Mouse (Mus musculus): Measurements from ENCODE around the gene Camkmt. TPM values are rescaled to one million over a fixed set of nuclear protein-coding genes. Genes with fewer than 3 reads are reported as not detected.

The Camkmt gene
- total RNA-seq, 2 experiments from 2014 or later: 1.5 to 2.3 TPM

- no peak for ATAC-seq (replicated peaks; ENCODE audit: low FRiP score, poor library complexity, severe bottlenecking)
Measured at GRCm38 (mm10) chr17:85484526-85484925, 394.2 kb downstream of the Camkmt start.

- no peak for ATAC-seq (replicated peaks; ENCODE audit: low FRiP score, poor library complexity, severe bottlenecking)
Measured at GRCm38 (mm10) chr17:85485065-85485945, 395.0 kb downstream of the Camkmt start.

DNA sequence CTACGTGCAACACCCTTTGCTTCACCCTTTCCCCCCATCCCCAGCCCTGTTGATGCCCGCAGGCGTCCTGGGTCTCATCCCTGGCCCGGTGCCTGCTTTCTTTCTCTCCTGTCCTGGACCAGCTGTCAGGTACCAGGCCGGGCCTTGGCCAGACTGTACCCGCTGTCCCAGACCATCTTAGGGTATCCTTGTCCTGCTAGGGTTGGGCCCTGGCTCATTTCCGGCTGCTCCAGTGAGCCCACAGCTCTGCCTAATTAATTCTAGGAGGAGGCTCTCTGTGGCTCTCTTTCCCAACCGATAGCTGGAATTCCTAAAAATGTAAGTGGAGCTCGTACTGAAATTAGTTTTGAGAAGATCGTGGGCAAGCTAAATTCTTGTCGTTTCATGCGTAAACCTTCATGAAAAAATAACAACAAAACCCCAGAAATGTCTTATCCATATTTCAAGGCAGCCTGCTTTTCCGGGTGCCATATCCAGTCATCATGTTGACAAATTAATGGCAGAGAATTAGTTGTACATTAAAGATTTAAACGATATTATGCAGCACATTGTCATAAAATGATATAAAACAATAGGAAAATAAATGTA is 395.7 kb downstream of the Camkmt start:
- no peak for ATAC-seq (replicated peaks; ENCODE audit: low FRiP score, poor library complexity, severe bottlenecking)

DNA sequence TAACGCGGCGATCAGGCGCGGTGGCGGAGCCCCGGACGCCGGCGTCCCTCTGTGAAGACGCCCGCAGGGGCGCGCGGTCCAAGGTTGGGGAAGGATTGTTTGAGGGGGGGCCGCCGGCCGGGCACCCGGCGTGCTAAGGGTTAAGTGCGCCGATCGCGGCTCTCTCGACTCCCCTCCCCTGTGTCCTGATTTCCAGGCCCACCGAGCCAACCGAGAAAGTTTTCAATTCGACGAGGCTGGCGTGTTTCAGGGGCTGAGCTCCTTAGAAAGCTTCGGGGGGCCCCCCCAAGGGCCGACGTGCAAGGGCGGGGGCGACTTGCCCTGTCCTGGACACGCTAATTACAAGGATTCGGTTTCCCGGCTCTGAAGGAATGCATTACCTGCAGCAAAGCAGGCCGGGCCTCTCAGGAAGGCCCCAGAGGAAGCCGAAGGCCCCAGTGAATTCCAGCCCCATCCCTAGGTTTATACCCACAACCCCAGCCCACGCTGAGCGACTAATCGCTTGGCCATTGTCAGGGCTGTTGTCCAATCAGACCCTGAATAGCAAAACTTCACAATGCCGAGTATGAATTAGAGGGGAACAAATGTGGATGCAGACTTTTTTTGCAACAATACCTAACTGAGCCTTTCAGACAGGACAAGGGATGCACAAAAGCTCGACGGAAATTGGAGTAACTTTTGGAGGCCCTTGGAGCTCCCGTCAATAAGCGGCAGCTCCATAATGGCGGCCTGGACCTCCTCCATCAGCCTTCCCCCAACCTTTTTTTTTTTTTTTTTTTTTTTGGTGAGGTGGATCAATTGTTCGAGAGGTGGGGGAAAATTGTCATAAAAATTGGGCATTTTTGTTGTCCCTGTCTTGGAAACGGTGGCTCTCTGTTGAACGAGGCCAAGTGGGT is 396.5 kb downstream of the Camkmt start:
- ATAC-seq (replicated peaks; ENCODE audit: low FRiP score, poor library complexity, severe bottlenecking): no peak

GRCm38 (mm10) chr17:85487531-85487930 is 397.2 kb downstream of the Camkmt start:
- no peak for ATAC-seq (replicated peaks; ENCODE audit: low FRiP score, poor library complexity, severe bottlenecking)

GRCm38 (mm10) chr17:85488601-85489487 is 398.5 kb downstream of the Camkmt start:
- ATAC-seq (replicated peaks; ENCODE audit: low FRiP score, poor library complexity, severe bottlenecking): no peak

- ATAC-seq (replicated peaks; ENCODE audit: low FRiP score, poor library complexity, severe bottlenecking): no peak
Measured at GRCm38 (mm10) chr17:85489488-85489980, 399.2 kb downstream of the Camkmt start.

GRCm38 (mm10) chr17:85491491-85491890 is 401.1 kb downstream of the Camkmt start:
- no peak for ATAC-seq (replicated peaks; ENCODE audit: low FRiP score, poor library complexity, severe bottlenecking)

DNA sequence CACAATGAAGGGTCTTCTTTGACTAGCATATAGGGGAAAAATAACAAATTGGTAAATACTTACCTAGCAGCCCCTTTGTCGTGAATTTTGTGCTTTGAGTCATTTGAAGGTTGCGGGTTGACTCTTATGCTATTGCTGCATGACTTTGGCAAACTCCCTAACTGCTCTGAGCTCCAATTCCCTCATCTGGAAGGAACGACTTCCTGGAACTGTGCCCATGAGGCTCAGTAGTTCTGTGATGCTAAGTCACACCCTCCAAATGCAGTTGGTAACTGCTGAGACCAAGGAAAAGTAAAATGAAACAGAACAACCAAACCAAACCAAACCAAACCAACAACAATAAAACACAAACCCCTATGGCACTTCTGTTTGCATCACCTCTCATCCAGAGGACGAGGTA is 403.2 kb downstream of the Camkmt start:
- no peak for ATAC-seq (replicated peaks; ENCODE audit: low FRiP score, poor library complexity, severe bottlenecking)

- no peak for ATAC-seq (replicated peaks; ENCODE audit: low FRiP score, poor library complexity, severe bottlenecking)
Measured at GRCm38 (mm10) chr17:85495012-85495754, 404.8 kb downstream of the Camkmt start.

DNA sequence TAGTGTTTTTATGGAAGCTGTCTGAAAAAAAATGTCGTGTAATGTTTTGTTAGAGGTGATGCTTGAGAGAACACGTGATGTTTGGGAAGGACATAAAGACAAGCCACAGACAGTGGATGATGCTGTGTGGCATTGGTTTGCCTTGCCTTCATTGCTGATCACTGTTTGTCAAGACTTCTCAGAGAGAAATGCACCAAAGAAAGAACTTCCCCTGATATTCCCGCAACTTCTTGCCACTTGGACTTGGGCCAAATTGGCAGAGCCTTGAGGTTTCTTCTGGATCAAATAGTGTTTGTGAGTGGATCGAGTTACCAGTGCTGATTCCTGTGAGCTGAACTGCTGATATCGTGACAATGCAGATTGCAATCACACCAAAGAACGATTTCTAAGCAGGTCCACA is 405.5 kb downstream of the Camkmt start:
- ATAC-seq (replicated peaks; ENCODE audit: low FRiP score, poor library complexity, severe bottlenecking): no peak

DNA sequence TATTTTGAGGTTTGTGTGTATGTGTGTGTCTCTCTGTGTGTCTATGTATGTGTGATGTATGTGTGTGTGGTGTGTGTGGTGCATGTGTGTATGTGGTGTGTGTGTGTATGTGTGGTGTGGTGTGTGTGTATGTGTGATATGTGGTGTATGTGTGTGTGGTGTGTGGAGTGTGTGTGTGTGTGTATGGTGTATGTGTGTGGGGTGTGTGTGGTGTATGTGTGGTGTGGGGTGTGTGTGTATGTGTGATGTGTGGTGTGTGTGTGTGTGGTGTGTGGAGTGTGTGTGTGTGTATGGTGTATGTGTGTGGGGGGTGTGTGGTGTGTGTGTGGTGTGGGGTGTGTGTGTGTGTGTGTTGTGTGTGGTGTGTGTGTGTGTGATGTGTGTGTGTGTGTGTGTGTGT is 414.5 kb downstream of the Camkmt start:
- ATAC-seq (replicated peaks; ENCODE audit: low FRiP score, poor library complexity, severe bottlenecking): no peak

DNA sequence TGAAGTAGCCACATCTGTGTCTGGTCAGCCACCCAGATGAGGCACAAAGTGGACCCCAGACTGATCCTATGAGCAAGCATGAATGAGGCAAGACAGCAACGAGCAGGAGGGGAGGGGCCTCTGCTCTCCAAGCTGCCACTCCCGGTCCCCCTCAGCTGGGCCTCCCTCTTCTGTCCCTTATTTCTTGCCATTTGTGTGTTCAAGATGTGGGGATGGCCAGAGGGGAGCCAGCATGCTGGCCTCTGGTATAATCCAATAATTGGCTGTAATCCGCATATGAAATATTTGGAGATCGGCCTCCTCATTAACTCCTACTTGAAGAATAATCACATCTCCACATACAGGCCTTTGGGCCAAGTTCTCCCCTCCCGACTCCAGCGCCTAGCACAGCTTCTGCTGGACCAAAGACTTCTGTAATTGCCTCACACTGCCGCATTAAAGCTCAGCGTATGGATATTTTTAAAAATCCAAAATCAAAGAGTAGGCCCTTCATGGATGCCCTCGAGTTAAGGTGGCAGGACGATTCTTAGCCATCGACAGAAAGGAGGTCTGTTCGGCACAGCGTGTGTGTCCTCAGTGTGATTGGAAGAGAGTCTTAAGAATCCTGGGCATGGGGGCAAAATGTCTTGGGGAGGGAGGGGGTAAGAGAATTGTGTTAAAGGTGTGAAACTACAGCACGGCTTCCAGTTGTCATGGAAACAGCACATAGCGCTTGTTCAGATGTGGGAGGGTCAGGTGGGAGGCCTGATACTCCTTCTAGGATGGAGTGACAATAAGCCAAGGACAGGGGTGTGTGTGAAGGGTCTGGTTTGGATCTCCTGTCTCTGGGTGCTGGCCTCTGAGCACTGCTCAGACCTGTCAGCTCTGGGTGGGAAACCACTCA is 416.1 kb downstream of the Camkmt start:
- ATAC-seq (replicated peaks; ENCODE audit: low FRiP score, poor library complexity, severe bottlenecking): no peak

GRCm38 (mm10) chr17:85507089-85507460 is 416.7 kb downstream of the Camkmt start:
- ATAC-seq (replicated peaks; ENCODE audit: low FRiP score, poor library complexity, severe bottlenecking): no peak

All from erythroblast, adult 5-6 weeks (primary cell).